Mouse (Mus musculus) adrenal gland, adult 8-10 months (tissue): ENCODE data around the gene Tmem63c. TPM values are rescaled to one million over a fixed set of nuclear protein-coding genes. Genes with fewer than 3 reads are reported as not detected.
A peak's percentile ranks its signal among the peaks of the same experiment; 100 is the strongest.

ENCODE experiments used
- DNase-seq: peaks from one replicate; pipeline ENCODE4 v3.0.0; 2022
- total RNA-seq, 4 experiments: library from RNA; stranded (reverse); gene quantifications; 2 replicates each; pipeline ENCODE4 v1.2.4; 2022

Gene Tmem63c
- total RNA-seq, 4 experiments from 2014 or later = 2.3 to 4.8 (median 3.1) TPM

GRCm38 (mm10) chr12:87000840-87001176 is 20.3 kb upstream of the Tmem63c start:
- DNase-seq = no peak

- no peak for DNase-seq
Observed at GRCm38 (mm10) chr12:87002209-87002608, 18.9 kb upstream of the Tmem63c start.

- no peak for DNase-seq
Observed at GRCm38 (mm10) chr12:87002815-87003214, 18.3 kb upstream of the Tmem63c start.

GRCm38 (mm10) chr12:87003606-87004005 is 17.5 kb upstream of the Tmem63c start:
- DNase-seq = no peak

- DNase-seq = no peak
Observed at GRCm38 (mm10) chr12:87004596-87004995, 16.5 kb upstream of the Tmem63c start.

- no peak for DNase-seq
Observed at GRCm38 (mm10) chr12:87017041-87017440, 4.1 kb upstream of the Tmem63c start.

GRCm38 (mm10) chr12:87018756-87019155 is 2.4 kb upstream of the Tmem63c start:
- DNase-seq = no peak

GRCm38 (mm10) chr12:87022006-87022405 is 866 bp downstream of the Tmem63c start:
- no peak for DNase-seq

GRCm38 (mm10) chr12:87023456-87023855 is 2.3 kb downstream of the Tmem63c start:
- DNase-seq = no peak

- DNase-seq = no peak
Observed at GRCm38 (mm10) chr12:87026109-87026870, 5.2 kb downstream of the Tmem63c start.

- no peak for DNase-seq
Observed at GRCm38 (mm10) chr12:87026871-87027240, 5.7 kb downstream of the Tmem63c start.

GRCm38 (mm10) chr12:87027391-87027790 is 6.3 kb downstream of the Tmem63c start:
- DNase-seq = no peak

- no peak for DNase-seq
Observed at GRCm38 (mm10) chr12:87028068-87028467, 6.9 kb downstream of the Tmem63c start.

GRCm38 (mm10) chr12:87029251-87029976 is 8.3 kb downstream of the Tmem63c start:
- DNase-seq = no peak

GRCm38 (mm10) chr12:87031163-87031763 is 10.1 kb downstream of the Tmem63c start:
- no peak for DNase-seq

- no peak for DNase-seq
Observed at GRCm38 (mm10) chr12:87036631-87037030, 15.5 kb downstream of the Tmem63c start.

GRCm38 (mm10) chr12:87040166-87040565 is 19.0 kb downstream of the Tmem63c start:
- DNase-seq = no peak

- no peak for DNase-seq
Observed at GRCm38 (mm10) chr12:87040857-87041256, 19.7 kb downstream of the Tmem63c start.

- DNase-seq = no peak
Observed at GRCm38 (mm10) chr12:87042456-87042855, 21.3 kb downstream of the Tmem63c start.

GRCm38 (mm10) chr12:87043221-87043620 is 22.1 kb downstream of the Tmem63c start:
- no peak for DNase-seq

- DNase-seq = no peak
Observed at GRCm38 (mm10) chr12:87044711-87045110, 23.6 kb downstream of the Tmem63c start.

GRCm38 (mm10) chr12:87047536-87047935 is 26.4 kb downstream of the Tmem63c start:
- DNase-seq = no peak

- peak; percentile 61 for DNase-seq
Observed at GRCm38 (mm10) chr12:87052661-87053321, 31.7 kb downstream of the Tmem63c start.
